Mouse (Mus musculus) small intestine, adult 2 months (tissue): ENCODE measurements at regions not wholly inside any gene's neighbourhood (a gene's known extent, or its start where the extent isn't known, plus 50 kb on each side); places are given as distances from the start of the nearest gene placed in this dataset.
"Not testable (repeated sequence)": the region's sequence is repeated elsewhere in the genome, so short reads cannot be mapped to it uniquely, and the experiment has no call there.

Source experiments
- H3K27ac ChIP-seq: fragments of 200-500 bp; 2 replicates; pipeline ENCODE4 v1.5.1; 2012; ENCODE audit warnings: low read depth, low read length, control low read depth, inconsistent platforms; ENCODE audit not compliant: insufficient read depth
- H3K27me3 ChIP-seq: fragments of 200-500 bp; 2 replicates; pipeline ENCODE4 v1.6.1; 2012; ENCODE audit warnings: mild to moderate bottlenecking, moderate library complexity, low read length, inconsistent platforms; ENCODE audit not compliant: control insufficient read depth, insufficient read depth
- H3K36me3 ChIP-seq: fragments of 200-500 bp; 2 replicates; pipeline ENCODE4 v1.6.1; 2012; ENCODE audit warnings: mild to moderate bottlenecking, low read length, control low read depth, inconsistent platforms; ENCODE audit not compliant: control insufficient read depth, insufficient read depth
- H3K4me1 ChIP-seq: fragments of 200-500 bp; 2 replicates; pipeline ENCODE4 v1.6.1; 2012; ENCODE audit warnings: low read length, inconsistent platforms, mixed read lengths; ENCODE audit not compliant: control insufficient read depth, insufficient read depth, insufficient read length
- H3K4me3 ChIP-seq: fragments of 200-500 bp; 2 replicates; pipeline ENCODE4 v1.5.1; 2012; ENCODE audit warnings: low read depth, mild to moderate bottlenecking, control low read depth, inconsistent platforms, low read length, moderate library complexity
- CTCF ChIP-seq: fragments of 200-500 bp; IDR thresholded peaks from 2 replicates; pipeline ENCODE4 v1.5.1; 2012; ENCODE audit warnings: low read depth, mild to moderate bottlenecking, control low read depth, inconsistent platforms, low read length, moderate library complexity, mixed read lengths; ENCODE audit not compliant: insufficient replicate concordance, insufficient read length; ENCODE audit errors: extremely low read depth
- POLR2A ChIP-seq: fragments of 200-500 bp; IDR thresholded peaks from 2 replicates; pipeline ENCODE4 v1.6.1; 2012; ENCODE audit warnings: low read depth, mild to moderate bottlenecking, control low read depth, inconsistent platforms, low read length, moderate library complexity
- whole genome bisulfite sequencing: fragments of 180-500 bp; shearing (Covaris S2); methylation state at CpG from one replicate; pipeline ENCODE4 v1.1.7; 2018; 5-methylcytosine and 5-hydroxymethylcytosine counted together

GRCm38 (mm10) chr6:6307618-6308017 is 90.6 kb upstream of the Slc25a13 start:
- no peaks in the 10 kb centered on the region for H3K27me3 ChIP-seq
- 77% methylated on average over 2 of the region's 2 CpGs for WGBS
- TF ChIP-seq CTCF (no peak), POLR2A (no peak)

GRCm38 (mm10) chr6:6303767-6304166 is 86.8 kb upstream of the Slc25a13 start:
- TF ChIP-seq POLR2A, result no peak
- no peak for TF ChIP-seq CTCF
- H3K4me1 ChIP-seq, result no peaks in the 10 kb centered on the region
- no peak overlapping the region for H3K27ac ChIP-seq
- no peaks in the 10 kb centered on the region for H3K27me3 ChIP-seq
- H3K36me3 ChIP-seq, result no peaks in the 10 kb centered on the region
- H3K4me3 ChIP-seq, result no peak overlapping the region
- 47% methylated on average over 5 of the region's 5 CpGs for WGBS

More at GRCm38 (mm10) chr6:6307618-6308017, 90.6 kb upstream of the Slc25a13 start:
- Histone ChIP-seq H3K27ac (no peak overlapping the region), H3K4me3 (no peak overlapping the region), H3K36me3 (no peaks in the 10 kb centered on the region), H3K4me1 (no peaks in the 10 kb centered on the region)

- H3K27me3 ChIP-seq, result no peaks in the 10 kb centered on the region
- TF ChIP-seq POLR2A (no peak), CTCF (no peak)
- WGBS, result 81% methylated on average over 6 of the region's 6 CpGs
- H3K4me1 ChIP-seq, result no peaks in the 10 kb centered on the region
- no peaks in the 10 kb centered on the region for H3K36me3 ChIP-seq
- no peak overlapping the region for H3K4me3 ChIP-seq
- no peak overlapping the region for H3K27ac ChIP-seq
Observed at GRCm38 (mm10) chr6:6301001-6301510, 84.1 kb upstream of the Slc25a13 start.

GRCm38 (mm10) chr6:6298867-6299852 is 82.2 kb upstream of the Slc25a13 start:
- Histone ChIP-seq H3K4me1 (no peaks in the 10 kb centered on the region), H3K27me3 (no peaks in the 10 kb centered on the region), H3K4me3 (no peak overlapping the region), H3K27ac (no peak overlapping the region), H3K36me3 (no peaks in the 10 kb centered on the region)
- 62% methylated on average over 14 of the region's 14 CpGs for WGBS
- TF ChIP-seq POLR2A (no peak), CTCF (no peak)

GRCm38 (mm10) chr6:6295551-6295950 is 78.6 kb upstream of the Slc25a13 start:
- H3K36me3 ChIP-seq, H3K27me3 ChIP-seq, H3K4me3 ChIP-seq, H3K4me1 ChIP-seq, H3K27ac ChIP-seq: not testable (repeated sequence)
- WGBS, result 86% methylated on average over 2 of the region's 2 CpGs

GRCm38 (mm10) chr6:6291781-6292180 is 74.8 kb upstream of the Slc25a13 start:
- H3K27ac ChIP-seq, result no peak overlapping the region
- TF ChIP-seq POLR2A (no peak), CTCF (no peak)

GRCm38 (mm10) chr6:6290427-6290826 is 73.5 kb upstream of the Slc25a13 start:
- H3K4me3 ChIP-seq, result no peak overlapping the region
- H3K27me3 ChIP-seq, result no peaks in the 10 kb centered on the region
- TF ChIP-seq CTCF (no peak), POLR2A (no peak)
- 92% methylated on average over 7 of the region's 7 CpGs for WGBS
- H3K36me3 ChIP-seq, result no peaks in the 10 kb centered on the region
- no peaks in the 10 kb centered on the region for H3K4me1 ChIP-seq
- H3K27ac ChIP-seq, result no peak overlapping the region

More at GRCm38 (mm10) chr6:6291781-6292180, 74.8 kb upstream of the Slc25a13 start:
- H3K4me3 ChIP-seq, result no peak overlapping the region
- no peaks in the 10 kb centered on the region for H3K36me3 ChIP-seq
- H3K4me1 ChIP-seq, result no peaks in the 10 kb centered on the region
- WGBS, result 64% methylated on average over 3 of the region's 3 CpGs
- no peaks in the 10 kb centered on the region for H3K27me3 ChIP-seq
